Mouse (Mus musculus): ENCODE measurements around the gene Trpm8. TPM values are rescaled to one million over a fixed set of nuclear protein-coding genes. Genes with fewer than 3 reads are reported as not detected.

Gene Trpm8
- polyA plus RNA-seq, 1 experiment from 2014 or later = 0.17 TPM

DNA sequence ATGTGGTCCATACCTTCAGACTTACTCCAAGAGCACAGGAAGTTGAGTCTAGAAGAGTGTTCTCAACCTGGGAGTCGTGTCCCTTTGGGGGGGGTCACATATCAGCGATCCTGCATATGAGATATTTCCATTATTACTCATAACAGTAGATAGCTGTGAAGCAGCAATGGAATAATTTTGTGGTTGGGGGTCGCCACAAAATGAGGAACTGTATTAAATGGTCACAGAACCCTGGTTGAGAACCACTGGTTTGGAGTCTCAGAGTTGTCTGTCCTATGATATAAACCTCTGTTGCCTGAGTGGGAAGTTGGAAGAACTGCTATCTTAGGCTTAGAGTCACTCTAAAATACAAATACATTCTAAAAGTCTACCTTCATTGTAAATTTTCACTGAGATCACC, 32.4 kb downstream of the Trpm8 start:
- DNase-seq (ENCODE audit: low spot score) (no peak), ATAC-seq (ENCODE audit: low FRiP score) (0 out of 2 replicates have a peak, but pooled peaks have one; percentile 29)
- no peaks in the 10 kb centered on the region for H3K4me1 ChIP-seq (replicated peaks; ENCODE audit: control insufficient read depth, insufficient read depth, low read length)
- no peak overlapping the region for H3K27ac ChIP-seq
- H3K9ac ChIP-seq = no peak overlapping the region
- no peak overlapping the region for H3K4me3 ChIP-seq (replicated peaks; ENCODE audit: low read length)
- no peaks in the 10 kb centered on the region for H3K27me3 ChIP-seq (ENCODE audit: control insufficient read depth, insufficient read depth, low read length)
- H3K4me2 ChIP-seq (replicated peaks) = no peak overlapping the region
- H3K9me3 ChIP-seq (ENCODE audit: control insufficient read depth, low read length) = peaks cover 58% of the 10 kb centered on the region
- no peaks in the 10 kb centered on the region for H3K36me3 ChIP-seq (replicated peaks; ENCODE audit: control insufficient read depth, insufficient read depth)
- 57% methylated on average over 3 of the region's 3 CpGs for WGBS

DNA sequence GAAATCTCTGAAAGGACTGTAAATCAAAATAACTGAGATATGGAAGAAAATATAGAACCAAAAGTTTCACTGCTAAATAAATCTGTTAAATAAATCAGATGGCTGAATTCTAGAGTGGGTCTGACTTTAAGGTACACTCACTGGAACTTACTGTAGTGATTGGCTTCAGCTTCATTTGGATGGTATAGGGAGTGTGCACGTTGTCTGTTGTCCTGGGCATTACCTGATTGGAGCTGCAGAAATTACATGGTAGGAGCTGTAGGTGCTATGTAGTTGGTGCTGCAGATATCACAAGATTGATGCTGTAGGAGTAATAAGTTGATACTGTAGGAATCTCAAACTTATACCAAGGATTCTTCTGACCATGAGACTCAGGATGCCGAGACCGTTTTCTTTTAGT, 32.9 kb downstream of the Trpm8 start:
- DNase-seq (ENCODE audit: low spot score) (no peak), ATAC-seq (ENCODE audit: low FRiP score) (no peak)
- H3K9me3 ChIP-seq (ENCODE audit: control insufficient read depth, low read length) = peaks cover 54% of the 10 kb centered on the region
- H3K4me3 ChIP-seq (replicated peaks; ENCODE audit: low read length) = no peak overlapping the region
- no peak overlapping the region for H3K9ac ChIP-seq
- no peaks in the 10 kb centered on the region for H3K27me3 ChIP-seq (ENCODE audit: control insufficient read depth, insufficient read depth, low read length)
- no peaks in the 10 kb centered on the region for H3K4me1 ChIP-seq (replicated peaks; ENCODE audit: control insufficient read depth, insufficient read depth, low read length)
- no peak overlapping the region for H3K4me2 ChIP-seq (replicated peaks)
- WGBS = 71% methylated on average over 3 of the region's 3 CpGs
- H3K36me3 ChIP-seq (replicated peaks; ENCODE audit: control insufficient read depth, insufficient read depth) = no peaks in the 10 kb centered on the region
- no peak overlapping the region for H3K27ac ChIP-seq

DNA sequence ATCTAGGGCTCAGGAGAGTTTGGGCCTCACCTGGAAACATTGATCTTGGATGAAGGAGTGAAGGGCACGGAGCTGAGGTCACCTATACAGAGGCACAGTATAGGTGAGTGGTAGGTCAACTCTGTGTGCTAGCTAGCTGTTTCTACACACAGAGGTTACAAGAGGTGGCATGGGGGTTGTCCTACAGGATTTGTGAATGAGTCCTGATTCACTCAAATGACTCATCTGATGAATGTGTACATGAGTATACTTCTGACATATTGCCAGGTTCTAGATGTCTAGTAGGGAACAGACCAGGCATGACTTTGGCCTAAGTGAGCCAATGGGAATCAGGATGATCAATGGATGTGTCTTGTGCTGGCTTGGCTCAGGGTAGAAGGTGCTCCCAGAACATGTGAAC, 39.8 kb downstream of the Trpm8 start:
- ATAC-seq (ENCODE audit: low FRiP score) (no peak), DNase-seq (ENCODE audit: low spot score) (no peak)
- Histone ChIP-seq H3K27me3 (ENCODE audit: control insufficient read depth, insufficient read depth, low read length) (no peaks in the 10 kb centered on the region), H3K9me3 (ENCODE audit: control insufficient read depth, low read length) (no peaks in the 10 kb centered on the region), H3K9ac (no peak overlapping the region), H3K27ac (no peak overlapping the region), H3K4me3 (replicated peaks; ENCODE audit: low read length) (no peak overlapping the region), H3K4me1 (replicated peaks; ENCODE audit: control insufficient read depth, insufficient read depth, low read length) (no peaks in the 10 kb centered on the region), H3K36me3 (replicated peaks; ENCODE audit: control insufficient read depth, insufficient read depth) (no peaks in the 10 kb centered on the region), H3K4me2 (replicated peaks) (no peak overlapping the region)
- 96% methylated on average over 1 of the region's 1 CpGs for WGBS

DNA sequence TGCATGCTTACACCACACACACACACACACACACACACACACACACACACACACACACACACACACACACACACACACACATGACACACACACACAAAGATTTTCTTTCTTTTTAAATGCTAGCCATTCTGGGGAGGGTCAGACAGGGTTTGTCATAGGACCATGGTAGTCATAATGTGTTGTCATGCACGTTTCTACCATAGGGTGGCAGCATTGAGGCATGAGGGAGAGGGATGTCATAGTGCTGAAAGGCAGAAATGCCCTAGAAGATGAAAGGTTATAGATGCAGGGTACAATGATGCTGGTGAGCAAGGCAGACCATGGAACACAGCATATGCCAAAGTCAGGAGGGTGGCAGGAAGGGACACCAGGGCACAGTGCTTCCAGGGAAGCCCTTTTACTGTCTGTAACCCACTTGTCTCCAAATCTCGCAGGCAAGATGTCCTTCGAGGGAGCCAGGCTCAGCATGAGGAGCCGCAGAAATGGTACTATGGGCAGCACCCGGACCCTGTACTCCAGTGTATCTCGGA, 41.1 kb downstream of the Trpm8 start:
- H3K4me2 ChIP-seq (replicated peaks) = no peak overlapping the region
- ATAC-seq (ENCODE audit: low FRiP score) (0 out of 2 replicates have a peak, but pooled peaks have one; percentile 14), DNase-seq (ENCODE audit: low spot score) (peak; percentile 70)
- H3K27ac ChIP-seq = no peak overlapping the region
- no peaks in the 10 kb centered on the region for H3K36me3 ChIP-seq (replicated peaks; ENCODE audit: control insufficient read depth, insufficient read depth)
- H3K9me3 ChIP-seq (ENCODE audit: control insufficient read depth, low read length) = no peaks in the 10 kb centered on the region
- H3K9ac ChIP-seq = no peak overlapping the region
- H3K4me1 ChIP-seq (replicated peaks; ENCODE audit: control insufficient read depth, insufficient read depth, low read length) = no peaks in the 10 kb centered on the region
- no peak overlapping the region for H3K4me3 ChIP-seq (replicated peaks; ENCODE audit: low read length)
- H3K27me3 ChIP-seq (ENCODE audit: control insufficient read depth, insufficient read depth, low read length) = no peaks in the 10 kb centered on the region
- WGBS = 75% methylated on average over 6 of the region's 6 CpGs

DNA sequence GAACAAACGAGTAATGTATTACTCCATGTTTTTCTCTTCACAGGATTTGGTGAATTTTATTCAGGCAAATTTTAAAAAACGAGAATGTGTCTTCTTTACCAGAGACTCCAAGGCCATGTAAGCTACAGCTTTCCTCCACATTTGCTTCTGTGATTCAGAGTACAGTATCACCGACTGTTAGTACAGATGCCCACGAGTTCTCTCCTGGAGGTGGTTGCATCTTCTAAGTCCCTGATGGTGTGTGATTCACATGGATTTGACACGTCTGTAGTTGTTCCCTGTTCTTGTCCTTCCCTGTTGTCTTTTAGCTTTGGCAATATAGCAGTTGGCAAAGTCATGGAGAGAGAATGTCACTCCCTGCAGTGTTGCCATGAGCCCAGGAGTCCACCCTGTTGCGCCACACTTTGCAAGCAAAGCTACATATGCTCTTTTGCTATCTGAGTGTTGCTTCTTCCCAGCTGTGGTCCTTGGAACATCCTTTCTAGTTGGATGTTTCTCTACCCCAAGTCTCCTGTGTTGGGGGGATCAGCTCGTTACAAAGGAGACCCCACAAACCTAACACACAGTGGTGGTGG, 43.4 kb downstream of the Trpm8 start:
- no peaks in the 10 kb centered on the region for H3K4me1 ChIP-seq (replicated peaks; ENCODE audit: control insufficient read depth, insufficient read depth, low read length)
- H3K9me3 ChIP-seq (ENCODE audit: control insufficient read depth, low read length) = no peaks in the 10 kb centered on the region
- 85% methylated on average over 7 of the region's 7 CpGs for WGBS
- no peaks in the 10 kb centered on the region for H3K36me3 ChIP-seq (replicated peaks; ENCODE audit: control insufficient read depth, insufficient read depth)
- H3K4me2 ChIP-seq (replicated peaks) = no peak overlapping the region
- no peak overlapping the region for H3K9ac ChIP-seq
- H3K4me3 ChIP-seq (replicated peaks; ENCODE audit: low read length) = no peak overlapping the region
- ATAC-seq (ENCODE audit: low FRiP score) = no peak
- H3K27me3 ChIP-seq (ENCODE audit: control insufficient read depth, insufficient read depth, low read length) = no peaks in the 10 kb centered on the region
- H3K27ac ChIP-seq = no peak overlapping the region
- no peak for DNase-seq (ENCODE audit: low spot score)

DNA sequence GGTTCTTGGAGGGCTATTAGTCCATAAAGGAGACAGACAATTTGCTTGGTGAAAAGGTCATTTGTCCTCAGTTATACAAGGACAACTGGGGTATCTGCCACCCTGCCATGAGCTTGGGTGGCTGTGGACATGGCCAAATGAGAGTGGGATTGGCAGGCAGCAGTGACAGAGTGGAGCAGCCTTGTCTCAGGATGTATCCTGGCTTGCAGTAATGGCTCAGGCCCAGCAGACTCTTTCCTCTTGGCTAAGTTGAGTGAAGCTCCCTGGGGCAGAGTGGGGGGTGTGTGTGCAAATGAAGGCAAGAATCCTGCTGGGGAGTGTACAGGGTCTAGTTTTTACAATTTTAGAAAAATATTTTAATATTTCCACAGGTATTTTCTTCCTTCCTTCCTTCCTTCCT, 44.7 kb downstream of the Trpm8 start:
- ATAC-seq (ENCODE audit: low FRiP score) = no peak
- DNase-seq (ENCODE audit: low spot score) = no peak
- Histone ChIP-seq H3K27ac (no peak overlapping the region), H3K27me3 (ENCODE audit: control insufficient read depth, insufficient read depth, low read length) (no peaks in the 10 kb centered on the region), H3K36me3 (replicated peaks; ENCODE audit: control insufficient read depth, insufficient read depth) (no peaks in the 10 kb centered on the region), H3K9me3 (ENCODE audit: control insufficient read depth, low read length) (no peaks in the 10 kb centered on the region), H3K4me1 (replicated peaks; ENCODE audit: control insufficient read depth, insufficient read depth, low read length) (no peaks in the 10 kb centered on the region), H3K4me3 (replicated peaks; ENCODE audit: low read length) (no peak overlapping the region), H3K9ac (no peak overlapping the region), H3K4me2 (replicated peaks) (no peak overlapping the region)

DNA sequence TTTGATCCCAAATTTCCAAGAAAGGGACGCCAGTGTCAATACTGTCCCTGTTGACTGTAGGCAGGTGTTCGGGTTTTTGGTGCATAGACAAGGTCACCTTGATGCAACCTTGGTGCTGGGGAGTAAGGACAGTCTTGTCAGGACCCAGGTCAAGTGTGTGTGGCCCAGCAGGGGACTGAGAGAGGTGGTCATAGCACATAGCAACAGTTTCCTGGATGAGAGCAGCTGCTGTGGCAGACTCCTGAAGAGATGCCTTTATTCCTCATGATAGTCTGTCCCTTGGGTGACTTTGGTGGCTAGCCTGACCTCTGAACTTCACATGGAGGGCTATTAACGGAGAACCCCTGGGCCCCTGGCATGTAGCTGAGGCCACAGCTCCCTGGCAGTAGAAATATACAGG, 45.6 kb downstream of the Trpm8 start:
- H3K36me3 ChIP-seq (replicated peaks; ENCODE audit: control insufficient read depth, insufficient read depth) = no peaks in the 10 kb centered on the region
- no peak overlapping the region for H3K27ac ChIP-seq
- WGBS = 84% methylated on average over 3 of the region's 3 CpGs
- no peaks in the 10 kb centered on the region for H3K27me3 ChIP-seq (ENCODE audit: control insufficient read depth, insufficient read depth, low read length)
- H3K9ac ChIP-seq = no peak overlapping the region
- no peak overlapping the region for H3K4me2 ChIP-seq (replicated peaks)
- no peaks in the 10 kb centered on the region for H3K9me3 ChIP-seq (ENCODE audit: control insufficient read depth, low read length)
- no peaks in the 10 kb centered on the region for H3K4me1 ChIP-seq (replicated peaks; ENCODE audit: control insufficient read depth, insufficient read depth, low read length)
- DNase-seq (ENCODE audit: low spot score) (no peak), ATAC-seq (ENCODE audit: low FRiP score) (no peak)
- no peak overlapping the region for H3K4me3 ChIP-seq (replicated peaks; ENCODE audit: low read length)

DNA sequence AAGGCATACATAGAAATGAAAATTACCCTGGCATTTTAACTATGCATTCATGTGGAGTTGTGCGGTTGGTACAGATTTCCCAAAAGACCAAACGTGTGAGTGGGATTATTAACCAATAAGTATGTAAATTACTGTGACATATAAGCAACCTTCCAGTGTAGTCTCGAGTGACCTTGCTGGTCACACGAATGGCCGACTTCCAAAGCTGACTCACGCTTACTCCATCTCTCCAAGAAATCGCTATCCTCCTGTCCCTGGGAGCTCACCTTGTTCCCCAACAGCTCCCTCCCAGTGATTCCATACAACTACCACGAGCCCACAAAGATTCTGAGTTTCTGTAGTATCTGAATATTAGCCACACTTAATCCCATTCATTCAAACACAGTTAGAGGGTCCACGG, 62.0 kb downstream of the Trpm8 start:
- Histone ChIP-seq H3K27ac (no peak overlapping the region), H3K27me3 (ENCODE audit: control insufficient read depth, insufficient read depth, low read length) (no peaks in the 10 kb centered on the region), H3K4me3 (replicated peaks; ENCODE audit: low read length) (no peak overlapping the region), H3K4me2 (replicated peaks) (no peak overlapping the region), H3K9me3 (ENCODE audit: control insufficient read depth, low read length) (no peaks in the 10 kb centered on the region), H3K9ac (no peak overlapping the region), H3K4me1 (replicated peaks; ENCODE audit: control insufficient read depth, insufficient read depth, low read length) (no peaks in the 10 kb centered on the region), H3K36me3 (replicated peaks; ENCODE audit: control insufficient read depth, insufficient read depth) (no peaks in the 10 kb centered on the region)
- DNase-seq (ENCODE audit: low spot score) = no peak
- 61% methylated on average over 9 of the region's 9 CpGs for WGBS
- no peak for ATAC-seq (ENCODE audit: low FRiP score)

DNA sequence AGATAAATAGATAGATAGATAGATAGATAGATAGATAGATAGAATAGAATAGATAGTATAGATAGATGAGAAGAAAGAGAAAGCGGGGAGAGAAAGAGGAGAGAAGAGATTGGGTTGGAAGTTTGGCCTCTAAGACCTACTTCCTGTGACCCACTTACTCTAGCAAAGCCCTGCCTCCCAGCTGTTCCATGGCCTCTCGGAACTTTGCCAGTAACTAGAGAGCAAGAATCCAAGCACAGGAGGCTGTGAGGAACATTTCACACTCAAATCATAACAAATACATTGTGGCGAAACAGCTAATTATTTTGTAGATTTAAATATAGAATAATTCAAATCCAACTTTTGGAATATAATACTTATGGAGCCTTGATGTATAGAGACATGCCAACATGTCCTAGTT, 65.2 kb downstream of the Trpm8 start:
- no peaks in the 10 kb centered on the region for H3K27me3 ChIP-seq (ENCODE audit: control insufficient read depth, insufficient read depth, low read length)
- H3K9ac ChIP-seq = no peak overlapping the region
- H3K4me1 ChIP-seq (replicated peaks; ENCODE audit: control insufficient read depth, insufficient read depth, low read length) = no peaks in the 10 kb centered on the region
- ATAC-seq (ENCODE audit: low FRiP score) (no peak), DNase-seq (ENCODE audit: low spot score) (no peak)
- no peak overlapping the region for H3K4me3 ChIP-seq (replicated peaks; ENCODE audit: low read length)
- H3K36me3 ChIP-seq (replicated peaks; ENCODE audit: control insufficient read depth, insufficient read depth) = no peaks in the 10 kb centered on the region
- no peak overlapping the region for H3K27ac ChIP-seq
- WGBS = 97% methylated on average over 3 of the region's 3 CpGs
- H3K4me2 ChIP-seq (replicated peaks) = no peak overlapping the region
- no peaks in the 10 kb centered on the region for H3K9me3 ChIP-seq (ENCODE audit: control insufficient read depth, low read length)

DNA sequence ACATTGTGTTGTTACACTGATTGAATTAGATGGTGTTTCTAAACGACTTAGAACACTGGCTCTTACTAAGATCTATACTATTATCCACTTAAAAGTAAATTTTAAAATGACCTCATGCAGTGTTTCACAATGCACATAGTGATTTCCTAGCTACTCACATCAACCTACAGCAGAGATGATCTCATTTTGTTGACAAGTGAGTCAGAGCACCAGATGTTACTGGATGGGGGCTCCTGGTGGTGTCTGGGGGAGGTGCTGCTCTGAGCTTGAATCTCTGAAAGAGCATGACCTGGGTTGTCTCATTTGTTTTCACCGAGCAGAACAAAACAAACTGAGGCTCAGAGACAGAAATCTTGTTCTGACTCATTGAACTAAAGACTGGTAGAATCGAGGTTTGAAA, 68.1 kb downstream of the Trpm8 start:
- H3K9ac ChIP-seq = no peak overlapping the region
- no peaks in the 10 kb centered on the region for H3K9me3 ChIP-seq (ENCODE audit: control insufficient read depth, low read length)
- H3K4me2 ChIP-seq (replicated peaks) = no peak overlapping the region
- H3K27ac ChIP-seq = no peak overlapping the region
- no peaks in the 10 kb centered on the region for H3K36me3 ChIP-seq (replicated peaks; ENCODE audit: control insufficient read depth, insufficient read depth)
- WGBS = 21% methylated on average over 3 of the region's 3 CpGs
- no peak for ATAC-seq (ENCODE audit: low FRiP score)
- no peak for DNase-seq (ENCODE audit: low spot score)
- H3K27me3 ChIP-seq (ENCODE audit: control insufficient read depth, insufficient read depth, low read length) = no peaks in the 10 kb centered on the region
- H3K4me1 ChIP-seq (replicated peaks; ENCODE audit: control insufficient read depth, insufficient read depth, low read length) = no peaks in the 10 kb centered on the region
- no peak overlapping the region for H3K4me3 ChIP-seq (replicated peaks; ENCODE audit: low read length)
